Mouse (Mus musculus): Measurements from ENCODE around the gene Hexa. TPM values are rescaled to one million over a fixed set of nuclear protein-coding genes. Genes with fewer than 3 reads are reported as not detected.

Gene Hexa
- total and polyA plus RNA-seq, 3 experiments, result 44.3 to 54.0 TPM; not detected in 1

GRCm38 (mm10) chr9:59565600-59565999 is 26.3 kb downstream of the Hexa start:
- Histone ChIP-seq H3K36me3 (ENCODE audit: control insufficient read depth in 1 of 2, insufficient read depth in 2 of 2, low read length in 2 of 2) (no peaks in the 10 kb centered on the region; a peak in 1 of 4 replicates), H3K4me3 (ENCODE audit: control insufficient read depth in 1 of 2, insufficient read depth in 1 of 2, low read depth in 2 of 2, low read length in 2 of 2) (no peak overlapping the region), H3K9ac (ENCODE audit: control insufficient read depth, low read depth, low read length, poor library complexity, severe bottlenecking) (no peak overlapping the region), H3K27ac (ENCODE audit: control insufficient read depth, low read depth, low read length) (no peak overlapping the region), H3K27me3 (ENCODE audit: control insufficient read depth in 1 of 2, insufficient read depth in 2 of 2, low read length in 2 of 2) (no peaks in the 10 kb centered on the region), H3K4me1 (ENCODE audit: control insufficient read depth in 1 of 2, insufficient read depth in 2 of 2, low read length in 2 of 2) (no peaks in the 10 kb centered on the region; a peak in 1 of 4 replicates), H3K9me3 (replicated peaks; ENCODE audit: insufficient read depth, low read length) (no peaks in the 10 kb centered on the region), H3K79me2 (ENCODE audit: control insufficient read depth, insufficient read depth, low read length, poor library complexity) (no peaks in the 10 kb centered on the region)
- peak; percentile 93 for DNase-seq (ENCODE audit: low read depth, low spot score)
- TF ChIP-seq SIN3A (IDR thresholded peaks at IDR 0.05; ENCODE audit: low read length), result 0 out of 2 replicates have a peak, but pooled peaks have one; percentile 45
- TF ChIP-seq ZKSCAN1 (IDR thresholded peaks at IDR 0.05; ENCODE audit: low read depth, low read length), result no peak
- TF ChIP-seq SMC3 (IDR thresholded peaks at IDR 0.05; ENCODE audit: low read depth, low read length), result peak; percentile 94
- no peak for TF ChIP-seq USF2 (IDR thresholded peaks at IDR 0.05; ENCODE audit: borderline replicate concordance in 1 of 2, insufficient read depth in 1 of 2, low read depth in 1 of 2, low read length in 2 of 2)
- peak; percentile 95 for TF ChIP-seq RAD21 (IDR thresholded peaks at IDR 0.05; ENCODE audit: low read depth, low read length)
- TF ChIP-seq ZC3H11A (IDR thresholded peaks at IDR 0.05; ENCODE audit: low read depth, low read length), result peak; percentile 88
- 0 out of 4 replicates have a peak, but pooled peaks of 1 of the 2 experiments have one; percentile 24 for TF ChIP-seq POLR2A (IDR thresholded peaks at IDR 0.05; ENCODE audit: control insufficient read depth in 1 of 2, insufficient read depth in 1 of 2, low read depth in 1 of 2, low read length in 2 of 2, poor library complexity in 1 of 2)
- TF ChIP-seq ZNF384 (IDR thresholded peaks at IDR 0.05; ENCODE audit: low read depth, low read length), result 0 out of 2 replicates have a peak, but pooled peaks have one; percentile 25
- TF ChIP-seq CTCF (IDR thresholded peaks at IDR 0.05 in 2 of 3, conservative IDR thresholded peaks at IDR 0.05 in 1 of 3; ENCODE audit: control insufficient read depth in 1 of 3, insufficient read depth in 1 of 3, low read depth in 2 of 3, low read length in 3 of 3, poor library complexity in 1 of 3, severe bottlenecking in 1 of 3), result peak; percentile 94 to 97 (median 94)

- Histone ChIP-seq H3K79me2 (ENCODE audit: control insufficient read depth, insufficient read depth, low read length, poor library complexity) (no peaks in the 10 kb centered on the region), H3K9me3 (replicated peaks; ENCODE audit: insufficient read depth, low read length) (no peaks in the 10 kb centered on the region), H3K9ac (ENCODE audit: control insufficient read depth, low read depth, low read length, poor library complexity, severe bottlenecking) (no peak overlapping the region), H3K27ac (ENCODE audit: control insufficient read depth, low read depth, low read length) (no peak overlapping the region), H3K36me3 (ENCODE audit: control insufficient read depth in 1 of 2, insufficient read depth in 2 of 2, low read length in 2 of 2) (no peaks in the 10 kb centered on the region; a peak in 1 of 4 replicates), H3K4me3 (ENCODE audit: control insufficient read depth in 1 of 2, insufficient read depth in 1 of 2, low read depth in 2 of 2, low read length in 2 of 2) (no peak overlapping the region), H3K27me3 (ENCODE audit: control insufficient read depth in 1 of 2, insufficient read depth in 2 of 2, low read length in 2 of 2) (no peaks in the 10 kb centered on the region), H3K4me1 (ENCODE audit: control insufficient read depth in 1 of 2, insufficient read depth in 2 of 2, low read length in 2 of 2) (no peaks in the 10 kb centered on the region; a peak in 1 of 4 replicates)
- DNase-seq (ENCODE audit: low read depth, low spot score), result peak; percentile 85
- TF ChIP-seq SMC3 (IDR thresholded peaks at IDR 0.05; ENCODE audit: low read depth, low read length) (peak; percentile 97), CHD2 (IDR thresholded peaks at IDR 0.05; ENCODE audit: low read length) (no peak), SIN3A (IDR thresholded peaks at IDR 0.05; ENCODE audit: low read length) (peak; percentile 37; the same call in 1 of the 2 replicates), ELF1 (IDR thresholded peaks at IDR 0.05; ENCODE audit: low read depth, low read length) (peak; percentile 69; the same call in 1 of the 2 replicates), MAFK (IDR thresholded peaks at IDR 0.05; ENCODE audit: borderline replicate concordance, low read depth, low read length) (no peak), RAD21 (IDR thresholded peaks at IDR 0.05; ENCODE audit: low read depth, low read length) (peak; percentile 80), ZC3H11A (IDR thresholded peaks at IDR 0.05; ENCODE audit: low read depth, low read length) (peak; percentile 78), ZNF384 (IDR thresholded peaks at IDR 0.05; ENCODE audit: low read depth, low read length) (0 out of 2 replicates have a peak, but pooled peaks have one; percentile 16), CTCF (IDR thresholded peaks at IDR 0.05 in 2 of 3, conservative IDR thresholded peaks at IDR 0.05 in 1 of 3; ENCODE audit: control insufficient read depth in 1 of 3, insufficient read depth in 1 of 3, low read depth in 2 of 3, low read length in 3 of 3, poor library complexity in 1 of 3, severe bottlenecking in 1 of 3) (peak; percentile 78 to 97 (median 80)), NRF1 (IDR thresholded peaks at IDR 0.05; ENCODE audit: insufficient read depth, low read depth, low read length, poor library complexity, severe bottlenecking) (no peak)
Measured at GRCm38 (mm10) chr9:59567111-59567510, 27.8 kb downstream of the Hexa start.
